Mouse (Mus musculus) embryonic facial prominence, embryonic 14.5 days (tissue): Measurements from ENCODE around the gene Ubac2. TPM values are rescaled to one million over a fixed set of nuclear protein-coding genes. Genes with fewer than 3 reads are reported as not detected.

ENCODE experiments used
- ATAC-seq: fragments of 200-750 bp; cut with Nextera tagmentation; 2 replicates; pipeline ENCODE4 v1.8.0; 2017; ENCODE audit warnings: low read depth, moderate number of reproducible peaks, moderate TSS enrichment
- DNase-seq: peaks from one replicate; pipeline ENCODE4 v3.0.0-alpha.2; 2015; ENCODE audit warnings: low spot score
- H3K27ac ChIP-seq: fragments of 300-500 bp; sonication (generic); replicated peaks from 2 replicates; pipeline ENCODE4 v1.5.1; 2014; ENCODE audit warnings: low read depth, mild to moderate bottlenecking, low read length, moderate library complexity
- H3K27me3 ChIP-seq: fragments of 300-500 bp; sonication (generic); replicated peaks from 2 replicates; pipeline ENCODE4 v1.6.1; 2014; ENCODE audit warnings: low read length; ENCODE audit not compliant: control insufficient read depth, insufficient read depth
- H3K36me3 ChIP-seq: fragments of 300-500 bp; sonication (generic); 2 replicates; pipeline ENCODE4 v1.6.1; 2014; ENCODE audit warnings: low read length, mixed read lengths; ENCODE audit not compliant: control insufficient read depth, insufficient read depth
- H3K4me1 ChIP-seq: fragments of 300-500 bp; sonication (generic); 2 replicates; pipeline ENCODE4 v1.6.1; 2014; ENCODE audit warnings: antibody characterized with exemption, low read length; ENCODE audit not compliant: control insufficient read depth, insufficient read depth
- H3K4me2 ChIP-seq: fragments of 300-500 bp; sonication (generic); 2 replicates; pipeline ENCODE4 v1.6.1; 2014; ENCODE audit warnings: low read depth, mild to moderate bottlenecking, low read length, moderate library complexity, mixed read lengths
- H3K4me3 ChIP-seq: fragments of 300-500 bp; sonication (generic); 2 replicates; pipeline ENCODE4 v1.5.1; 2014; ENCODE audit warnings: low read depth, mild to moderate bottlenecking, low read length
- H3K9ac ChIP-seq: fragments of 300-500 bp; sonication (generic); 2 replicates; pipeline ENCODE4 v1.6.1; 2014; ENCODE audit warnings: low read depth, mild to moderate bottlenecking, low read length, moderate library complexity, mixed read lengths
- H3K9me3 ChIP-seq: fragments of 300-500 bp; sonication (generic); 2 replicates; pipeline ENCODE4 v1.6.1; 2016; ENCODE audit warnings: low read length; ENCODE audit not compliant: control insufficient read depth
- WGBS: fragments of 180-500 bp; shearing (Covaris S2); extraction: QIAGEN DNeasy Blood & Tissue Kit; methylation state at CpG from one replicate; pipeline ENCODE4 v1.1.7; 2014; 5-methylcytosine and 5-hydroxymethylcytosine counted together
- polyA plus RNA-seq: library from polyadenylated mRNA; unstranded; fragments of >200 nt; fragmentation: Nextera tagmentation; extraction: Ambion mirVana; gene quantifications from 2 replicates; pipeline ENCODE4 v1.2.1, GENCODE M21; 2014

The Ubac2 gene
- polyA plus RNA-seq, 1 experiment from 2014 or later: 60.1 TPM

DNA sequence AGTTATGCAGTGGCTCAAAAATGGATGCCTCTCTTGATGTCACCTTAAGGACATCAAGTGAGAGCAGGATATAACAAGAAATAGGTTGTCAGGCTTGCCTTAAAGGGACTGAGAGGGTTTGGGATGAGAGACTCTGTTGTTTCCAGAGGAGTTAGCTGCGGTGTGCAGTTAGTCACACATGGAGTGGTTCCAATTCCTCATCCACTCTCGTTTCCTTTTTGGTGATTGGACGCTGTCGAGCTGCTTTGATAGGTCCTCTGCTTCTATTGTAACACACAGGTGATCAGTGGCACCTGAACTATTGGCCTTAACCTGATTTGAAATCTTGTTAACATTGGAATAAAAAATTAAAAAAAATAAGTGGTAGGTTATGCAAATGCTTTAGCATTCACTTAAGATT, 44.3 kb downstream of the Ubac2 start:
- H3K4me3 ChIP-seq: no peak overlapping the region
- DNase-seq: no peak
- H3K36me3 ChIP-seq: 0 out of 2 replicates have a peak, but pooled peaks cover 2% of the 10 kb centered on the region
- H3K27ac ChIP-seq: no peak overlapping the region
- H3K27me3 ChIP-seq: no peaks in the 10 kb centered on the region
- WGBS: 73% methylated on average over 4 of the region's 4 CpGs
- H3K9me3 ChIP-seq: no peaks in the 10 kb centered on the region
- no peak for ATAC-seq
- no peak overlapping the region for H3K4me2 ChIP-seq
- H3K9ac ChIP-seq: no peak overlapping the region
- no peaks in the 10 kb centered on the region for H3K4me1 ChIP-seq

DNA sequence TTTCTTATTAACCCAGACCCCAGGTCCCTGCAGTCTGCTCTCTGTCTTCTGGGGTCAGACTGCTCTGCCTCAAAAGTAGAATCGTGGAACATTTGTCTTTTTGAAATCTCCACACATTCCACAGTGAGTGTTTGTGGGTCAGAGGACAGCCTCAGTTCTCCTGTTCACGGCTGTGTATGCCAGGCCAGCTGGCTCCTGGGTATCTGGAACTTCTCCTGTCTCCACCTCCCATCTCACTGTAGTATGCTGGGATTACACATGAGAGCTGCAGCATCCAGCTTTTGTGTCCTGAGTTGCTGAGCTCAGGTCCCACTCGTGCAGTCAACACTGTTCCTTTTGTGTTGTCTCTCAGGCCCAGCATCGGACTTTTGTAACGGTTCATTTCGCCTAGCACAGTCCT, 46.5 kb downstream of the Ubac2 start:
- Histone ChIP-seq H3K27me3 (no peaks in the 10 kb centered on the region), H3K9me3 (no peaks in the 10 kb centered on the region), H3K4me2 (no peak overlapping the region), H3K36me3 (no peaks in the 10 kb centered on the region), H3K9ac (no peak overlapping the region), H3K4me3 (no peak overlapping the region), H3K27ac (no peak overlapping the region), H3K4me1 (no peaks in the 10 kb centered on the region)
- DNase-seq (no peak), ATAC-seq (no peak)
- WGBS: 79% methylated on average over 6 of the region's 6 CpGs

DNA sequence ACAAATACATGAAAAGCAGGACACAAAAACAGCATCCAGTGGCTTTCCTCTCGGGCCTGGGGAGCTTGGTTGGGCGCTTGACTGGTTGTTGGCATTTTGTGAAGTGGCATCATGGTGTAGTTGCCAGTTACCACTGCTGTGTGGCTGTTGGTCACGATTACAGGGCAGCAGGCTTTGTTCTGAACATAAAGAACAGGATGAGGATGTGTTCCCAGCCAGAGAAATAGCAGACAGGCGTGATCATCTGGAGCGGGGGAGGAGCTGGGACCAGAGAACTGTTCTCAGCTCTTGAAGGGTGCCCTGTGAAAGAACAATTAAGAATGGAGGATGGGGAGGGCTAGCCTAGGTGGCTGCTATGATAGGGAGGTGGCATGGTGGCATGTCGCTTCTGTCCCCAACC, 48.5 kb downstream of the Ubac2 start:
- no peak for ATAC-seq
- 86% methylated on average over 6 of the region's 6 CpGs for WGBS

DNA sequence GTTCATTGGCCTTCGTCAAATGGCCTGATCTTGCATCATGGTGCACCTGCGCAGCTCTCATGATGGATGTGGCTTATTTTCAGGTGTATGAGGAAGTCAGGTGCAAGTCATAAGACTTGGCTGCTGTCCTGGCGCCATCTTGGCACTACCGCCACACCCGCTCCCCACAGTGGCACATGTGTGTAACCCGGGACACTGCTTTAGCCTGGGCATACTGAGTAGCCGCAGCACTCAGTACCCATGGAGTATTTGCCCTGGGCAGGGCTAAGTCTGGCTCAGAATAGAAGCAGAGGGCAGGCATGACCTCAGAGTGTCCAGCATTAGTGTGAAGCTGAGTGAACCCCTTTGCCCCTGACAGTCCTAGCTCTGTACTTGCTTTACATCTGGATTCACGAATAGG, 49.0 kb downstream of the Ubac2 start:
- ATAC-seq (no peak), DNase-seq (no peak)
- H3K27me3 ChIP-seq: no peaks in the 10 kb centered on the region
- no peak overlapping the region for H3K4me3 ChIP-seq
- no peak overlapping the region for H3K4me2 ChIP-seq
- WGBS: 92% methylated on average over 8 of the region's 8 CpGs
- H3K36me3 ChIP-seq: no peaks in the 10 kb centered on the region
- no peak overlapping the region for H3K9ac ChIP-seq
- H3K27ac ChIP-seq: no peak overlapping the region
- no peaks in the 10 kb centered on the region for H3K9me3 ChIP-seq
- no peaks in the 10 kb centered on the region for H3K4me1 ChIP-seq

More for the DNA sequence above, 48.5 kb downstream of the Ubac2 start:
- Histone ChIP-seq H3K9me3 (no peaks in the 10 kb centered on the region), H3K27ac (no peak overlapping the region), H3K27me3 (no peaks in the 10 kb centered on the region), H3K36me3 (no peaks in the 10 kb centered on the region), H3K4me1 (no peaks in the 10 kb centered on the region), H3K4me3 (no peak overlapping the region), H3K9ac (no peak overlapping the region), H3K4me2 (no peak overlapping the region)
- DNase-seq: no peak

DNA sequence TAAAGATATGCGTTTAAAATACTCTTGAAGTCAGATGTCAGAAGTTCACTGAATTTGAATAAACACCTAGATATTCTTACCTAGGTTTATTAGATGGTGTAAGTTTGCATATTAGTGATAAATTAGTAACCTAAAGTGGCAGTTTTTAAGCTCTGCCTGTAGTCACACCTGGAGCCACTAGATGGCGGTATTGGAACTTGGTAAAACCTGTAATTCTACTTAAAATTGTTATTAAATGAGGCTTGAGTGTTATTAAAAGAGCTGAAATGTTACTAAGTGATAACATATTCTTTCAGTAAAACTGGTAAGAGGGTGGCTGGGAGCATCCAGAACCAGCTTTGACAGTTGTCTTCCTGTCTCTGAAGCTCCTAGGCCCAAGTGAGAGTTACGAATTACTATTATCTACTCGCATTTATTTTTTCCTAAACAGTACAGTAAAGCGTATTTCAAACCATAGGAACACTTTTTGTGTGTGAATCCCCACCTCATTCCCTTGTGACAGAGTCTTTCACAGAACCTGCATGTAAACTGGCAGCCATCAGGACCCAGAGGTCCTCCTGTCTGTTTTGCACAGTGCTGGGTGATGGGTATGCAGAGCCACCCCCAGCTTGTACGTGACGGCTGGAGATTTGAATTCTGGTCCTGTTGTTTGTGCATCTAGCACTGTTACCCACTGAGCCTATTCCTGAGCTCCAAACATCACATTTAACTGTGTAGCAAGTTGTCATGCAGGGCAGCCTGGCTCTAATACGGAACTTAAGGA, 50.1 kb downstream of the Ubac2 start:
- peak; percentile 86 for DNase-seq
- Histone ChIP-seq H3K4me3 (no peak overlapping the region), H3K36me3 (no peaks in the 10 kb centered on the region), H3K4me1 (no peaks in the 10 kb centered on the region), H3K27me3 (no peaks in the 10 kb centered on the region), H3K4me2 (no peak overlapping the region), H3K9ac (no peak overlapping the region), H3K27ac (no peak overlapping the region), H3K9me3 (no peaks in the 10 kb centered on the region)
- WGBS: 68% methylated on average over 8 of the region's 8 CpGs
- no peak for ATAC-seq

DNA sequence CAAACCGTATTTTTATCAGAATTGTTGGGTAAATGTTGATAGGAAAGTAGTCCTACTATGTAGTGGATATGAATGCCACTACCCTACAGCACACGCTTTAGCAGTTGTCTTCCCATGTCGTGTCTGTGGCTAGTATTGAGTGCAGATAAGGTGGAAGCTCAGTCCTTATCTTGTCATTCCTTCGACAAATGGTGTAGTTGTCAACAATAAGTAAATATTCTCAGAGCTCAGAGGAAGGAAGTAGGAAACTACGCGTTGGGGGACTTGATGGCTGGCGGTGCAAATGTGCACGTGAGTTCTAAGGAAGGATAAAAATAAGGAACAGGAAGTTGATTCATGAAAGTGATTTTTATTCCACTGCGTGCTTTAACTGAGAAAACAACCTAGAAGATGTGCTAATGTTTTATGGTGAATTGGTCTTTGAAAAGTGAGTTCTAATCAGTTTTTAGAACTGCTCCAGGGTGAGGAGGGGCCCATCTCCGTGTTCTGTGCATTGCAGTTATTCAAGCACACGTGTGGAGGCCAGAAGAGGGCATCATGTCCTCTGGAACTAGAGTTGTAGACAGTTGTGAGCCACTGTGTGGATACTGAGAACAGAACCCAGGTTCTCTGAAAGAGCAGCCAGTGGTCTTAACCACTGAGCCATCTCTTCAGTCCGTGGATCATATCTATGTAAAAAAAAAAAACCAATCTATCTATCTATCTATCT, 51.0 kb downstream of the Ubac2 start:
- Histone ChIP-seq H3K4me2 (no peak overlapping the region), H3K4me3 (no peak overlapping the region), H3K9ac (no peak overlapping the region), H3K27ac (no peak overlapping the region), H3K36me3 (peaks cover 8% of the 10 kb centered on the region; the same call in 1 of the 2 replicates), H3K9me3 (no peaks in the 10 kb centered on the region), H3K27me3 (no peaks in the 10 kb centered on the region), H3K4me1 (no peaks in the 10 kb centered on the region)
- 84% methylated on average over 12 of the region's 12 CpGs for WGBS
- no peak for ATAC-seq
- DNase-seq: no peak

DNA sequence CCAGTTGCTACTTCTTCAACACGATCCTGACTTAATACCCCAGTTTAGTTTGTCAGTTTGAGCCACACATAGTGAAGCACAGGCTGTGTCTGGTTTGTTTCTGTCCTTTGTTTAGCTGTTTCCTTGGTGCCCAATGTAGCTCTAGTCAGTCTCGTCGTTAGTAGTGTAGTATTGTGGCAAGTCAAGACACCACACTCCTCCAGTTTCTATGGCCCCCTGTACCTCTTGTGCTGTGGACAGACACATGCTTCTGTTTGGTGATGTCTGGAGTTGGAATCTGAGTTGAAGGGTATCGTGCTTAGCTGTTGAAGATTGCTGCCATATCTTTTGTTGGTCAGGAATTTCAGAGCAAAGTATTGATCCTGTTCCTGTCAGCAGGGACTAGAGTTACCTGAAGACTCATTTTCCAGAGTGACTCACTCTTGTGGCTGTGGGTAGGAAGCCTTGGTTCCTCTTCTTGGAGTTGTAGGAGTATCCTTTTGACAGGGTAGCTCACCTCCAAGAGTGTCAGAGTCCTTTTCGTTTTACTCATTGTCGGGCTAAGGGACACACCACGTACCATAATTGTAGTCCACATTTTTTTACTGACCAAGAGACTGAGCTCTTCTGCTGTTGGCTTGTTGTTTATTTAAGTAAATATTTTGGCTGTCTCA, 52.4 kb downstream of the Ubac2 start:
- DNase-seq: no peak

DNA sequence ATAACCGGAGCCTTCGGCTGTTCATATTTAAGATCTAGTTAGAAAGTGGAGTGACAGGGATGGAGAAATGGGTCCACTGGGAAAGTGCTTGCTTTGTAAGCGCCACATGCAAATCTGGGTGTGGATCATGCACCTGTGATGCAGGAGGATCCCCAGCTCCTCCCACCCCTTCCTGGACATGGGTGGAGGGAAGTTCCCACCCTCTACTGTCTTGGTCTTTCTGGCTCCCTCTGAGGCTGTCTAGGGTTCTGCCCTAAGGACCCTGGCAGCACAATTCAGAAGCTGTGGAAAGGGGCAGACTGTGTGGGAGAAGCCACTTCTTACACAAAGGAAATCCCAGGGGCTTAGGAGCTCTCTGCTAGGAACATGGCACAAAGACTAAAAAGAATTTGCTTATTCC, 53.2 kb downstream of the Ubac2 start:
- no peak overlapping the region; the same call in 1 of the 2 replicates for H3K9ac ChIP-seq
- H3K4me1 ChIP-seq: no peaks in the 10 kb centered on the region
- H3K4me3 ChIP-seq: no peak overlapping the region
- DNase-seq (no peak), ATAC-seq (no peak)
- H3K9me3 ChIP-seq: peaks cover 12% of the 10 kb centered on the region
- no peak overlapping the region for H3K27ac ChIP-seq
- no peaks in the 10 kb centered on the region for H3K27me3 ChIP-seq
- H3K36me3 ChIP-seq: peaks cover 21% of the 10 kb centered on the region; the same call in 1 of the 2 replicates
- H3K4me2 ChIP-seq: no peak overlapping the region
- 86% methylated on average over 3 of the region's 3 CpGs for WGBS

More for the DNA sequence above, 52.4 kb downstream of the Ubac2 start:
- Histone ChIP-seq H3K4me2 (no peak overlapping the region), H3K4me3 (no peak overlapping the region), H3K27ac (no peak overlapping the region), H3K9ac (no peak overlapping the region), H3K36me3 (peaks cover 20% of the 10 kb centered on the region; the same call in 1 of the 2 replicates), H3K9me3 (peaks cover 11% of the 10 kb centered on the region), H3K27me3 (no peaks in the 10 kb centered on the region), H3K4me1 (no peaks in the 10 kb centered on the region)
- ATAC-seq: no peak
- 76% methylated on average over 7 of the region's 7 CpGs for WGBS
